Mouse (Mus musculus): Measurements from ENCODE around the gene Ppm1h.

DNA sequence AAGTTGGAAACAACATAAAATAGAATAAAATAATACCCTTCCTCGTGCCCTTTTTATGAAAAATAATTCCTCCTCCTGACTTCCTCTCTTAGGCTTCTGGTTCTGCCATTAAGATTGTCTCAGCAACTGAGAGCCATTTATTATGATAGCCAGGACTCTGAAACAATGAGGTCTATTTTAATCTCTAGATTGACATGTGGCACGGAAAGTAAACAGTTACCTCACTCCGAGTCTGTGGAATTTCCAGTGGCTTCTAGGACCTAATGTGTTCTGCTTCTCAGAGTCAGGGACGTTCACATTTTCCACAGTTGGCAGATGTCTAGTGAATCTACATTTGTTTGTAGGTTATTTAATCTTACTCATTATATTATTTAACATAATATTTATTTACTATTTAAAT, 87.0 kb downstream of the Ppm1h start:
- TF ChIP-seq POLR2A (IDR thresholded peaks at IDR 0.05; ENCODE audit: borderline replicate concordance, control insufficient read depth, low read depth, low read length) (no peak), CTCF (IDR thresholded peaks at IDR 0.05; ENCODE audit: control insufficient read depth, insufficient read depth, low read length) (no peak)

Data from bone marrow, adult 2 months (tissue).